Mouse (Mus musculus) Muller cell, postnatal 12 days (primary cell): ENCODE data around the gene Gm21954.
A peak's percentile ranks its signal among the peaks of the same experiment; 100 is the strongest.

Experiments used
- DNase-seq: peaks from one replicate; pipeline ENCODE4 v3.0.0-alpha.2; 2015; ENCODE audit errors: inconsistent ontology term

Gene Gm21954

DNA sequence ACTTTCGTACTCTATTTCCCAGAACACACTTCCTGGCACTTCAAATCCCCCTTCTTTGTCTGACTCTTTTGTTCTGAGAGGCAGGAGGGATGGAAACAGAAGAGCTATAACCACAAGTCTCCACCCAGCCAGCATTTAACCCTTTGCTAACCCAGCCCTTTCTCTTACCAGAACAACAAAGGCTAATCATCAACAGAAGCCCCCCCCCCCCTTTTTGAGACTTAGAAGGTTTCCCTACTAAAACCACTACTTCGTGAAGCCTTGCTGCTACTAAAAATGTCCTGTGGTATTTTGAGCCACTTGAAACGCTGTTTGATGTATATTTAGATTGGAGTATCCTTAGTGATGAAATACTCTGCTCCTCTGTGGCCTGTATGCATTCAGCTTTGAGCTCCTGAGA lies 52.7 kb downstream of the Gm21954 start:
- no peak for DNase-seq

DNA sequence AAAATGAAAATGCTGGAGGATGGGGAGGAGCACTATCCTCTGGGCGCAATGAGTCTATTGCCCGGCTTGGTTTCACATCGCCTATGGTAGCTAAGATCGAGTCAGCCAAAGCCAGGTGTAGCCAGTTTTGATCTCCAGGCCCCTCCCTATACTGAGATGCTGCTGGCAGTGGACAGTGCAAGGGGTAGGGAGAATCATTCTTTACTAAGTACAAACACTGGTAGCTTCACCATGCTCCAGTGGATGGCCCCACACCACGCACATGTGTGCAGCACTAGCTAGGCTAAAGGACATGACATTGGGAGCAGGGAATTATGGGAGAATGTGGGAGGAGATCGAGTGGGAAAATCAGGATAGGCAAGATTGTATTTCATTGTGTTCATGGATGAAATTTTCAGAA lies 53.2 kb downstream of the Gm21954 start:
- no peak for DNase-seq

DNA sequence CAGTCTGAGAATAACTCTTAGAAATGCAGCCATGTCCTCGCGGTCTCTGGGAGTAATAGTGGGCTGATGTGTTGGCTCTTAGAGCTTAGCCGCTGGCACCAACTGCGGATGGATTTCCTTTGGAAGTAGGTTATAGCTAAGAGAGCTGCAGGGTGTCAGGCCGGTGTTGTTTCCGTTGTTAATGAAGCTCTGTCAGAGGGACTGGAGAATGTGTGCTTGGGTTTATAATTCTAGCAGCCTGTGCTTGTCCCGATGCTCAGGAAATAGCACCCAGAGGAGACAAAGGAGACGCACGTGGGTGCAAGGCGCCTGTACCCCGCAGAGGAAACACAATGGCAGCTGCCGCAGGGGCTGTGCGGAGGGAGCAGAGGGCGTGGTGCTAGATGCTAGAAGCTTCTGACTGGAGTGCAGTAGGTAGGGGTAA lies 56.5 kb downstream of the Gm21954 start:
- peak; percentile 57 for DNase-seq
